Mouse (Mus musculus) mouse embryonic stem cell (cell line): ENCODE data around the gene Lgals7.

Source experiments
- in situ Hi-C, 2 experiments: fragments of 300-500 bp; cut with MboI; formaldehyde crosslinking; loops; 1 replicate in 1 of 2; 3 replicates in 1 of 2; pipeline ENCODE4 v1.14.3; 2019 to 2020; ENCODE audit warnings: low sequenced_read_pairs in 2 of 2, low pct_unique_long_range_greater_than_20kb in 1 of 2, mixed read lengths in 1 of 2; ENCODE audit not compliant: unreplicated experiment in 1 of 2

Lgals7 gene

GRCm38 (mm10) chr7:28826402-28826772, 37.3 kb upstream of the Lgals7 start:
- in situ Hi-C loops, result no loop called here

DNA sequence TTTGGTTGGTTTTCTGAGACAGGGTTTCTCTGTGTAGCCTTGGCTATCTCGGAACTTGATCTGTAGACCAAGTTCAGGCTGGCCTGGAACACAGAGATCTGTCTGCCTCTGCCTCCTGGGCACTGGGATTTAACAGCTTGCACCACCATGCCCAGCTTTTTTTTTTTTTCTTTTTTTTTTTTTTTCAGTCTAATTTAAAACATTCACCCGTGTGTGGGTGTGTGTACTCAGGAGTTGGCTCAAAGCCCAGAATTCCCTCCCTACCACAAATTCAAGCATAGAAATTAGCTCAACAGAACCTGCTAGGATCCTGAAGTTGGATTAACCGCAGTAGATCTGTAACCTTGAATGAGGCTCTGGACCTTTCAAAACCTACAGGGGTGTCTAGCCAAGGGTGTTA, 36.3 kb upstream of the Lgals7 start:
- in situ Hi-C loops, result no loop called here

DNA sequence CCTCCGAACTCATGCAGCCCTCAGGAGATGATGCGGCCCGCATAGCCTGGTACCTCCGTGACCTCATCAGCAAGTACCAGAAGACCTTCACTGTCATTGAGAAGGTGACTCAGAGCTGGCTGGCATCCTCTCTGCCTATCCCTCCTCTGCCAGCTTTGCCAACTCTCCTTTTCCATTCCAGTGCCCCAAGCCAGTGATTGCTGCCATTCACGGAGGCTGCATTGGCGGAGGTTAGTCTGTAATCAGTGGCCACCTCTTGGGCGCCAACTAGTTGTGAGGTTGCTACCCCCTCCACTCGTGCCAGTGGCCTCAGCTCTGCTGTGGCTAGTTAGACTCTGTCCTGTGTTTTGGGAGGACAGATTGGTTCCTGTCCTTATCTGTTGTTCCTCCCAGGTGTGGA, 33.8 kb upstream of the Lgals7 start:
- in situ Hi-C loops, result no loop called here

DNA sequence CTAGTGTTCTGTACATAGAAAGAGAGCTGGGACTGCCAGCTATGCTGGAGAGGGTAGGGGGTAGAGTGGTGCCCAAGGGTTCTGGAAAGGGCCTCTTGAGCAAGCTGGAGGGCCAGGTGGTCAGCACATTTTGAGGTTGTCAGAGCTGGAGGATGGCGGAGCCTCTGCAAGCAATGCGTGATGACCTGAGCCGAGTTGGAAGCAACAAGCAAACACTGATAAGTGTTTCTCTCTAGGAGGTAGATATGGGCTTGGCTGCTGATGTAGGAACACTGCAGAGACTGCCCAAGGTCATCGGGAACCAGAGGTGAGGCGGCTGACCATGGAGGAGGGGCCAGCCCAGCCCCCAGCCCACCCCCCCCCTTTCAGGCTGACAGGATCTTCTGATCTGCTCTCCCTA, 32.7 kb upstream of the Lgals7 start:
- in situ Hi-C loops, result no loop called here

GRCm38 (mm10) chr7:28831411-28832125, 32.1 kb upstream of the Lgals7 start:
- in situ Hi-C loops, result no loop called here

DNA sequence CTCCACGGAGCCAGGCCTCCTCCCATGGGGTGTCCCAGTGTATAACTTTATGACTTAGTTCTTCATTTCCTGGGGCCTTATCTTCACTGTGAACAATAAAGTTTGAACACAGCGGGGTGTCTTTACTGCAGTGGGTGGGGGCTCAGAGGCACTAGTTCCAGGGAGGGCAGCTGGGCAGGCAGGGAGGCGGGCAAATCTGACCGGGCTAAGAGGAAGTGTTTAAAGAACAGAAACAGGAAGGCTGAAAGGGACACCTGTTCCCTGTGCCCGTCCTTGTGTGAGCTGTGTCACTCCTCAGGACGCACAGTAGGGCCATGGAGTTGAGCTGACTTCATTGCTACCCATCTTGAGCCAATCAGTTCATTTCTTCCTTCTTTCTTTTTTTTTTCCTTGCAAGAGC, 31.5 kb upstream of the Lgals7 start:
- in situ Hi-C loops, result no loop called here

GRCm38 (mm10) chr7:28833723-28834347, 29.8 kb upstream of the Lgals7 start, which contains the start of gene Lgals4:
TSS of gene Lgals4 (plus strand) at chr7:28833854.
- in situ Hi-C loops, result no loop called here

- in situ Hi-C loops, result no loop called here
These were observed 26.7 kb upstream of the Lgals7 start for GRCm38 (mm10) chr7:28836936-28837335.

- in situ Hi-C loops, result no loop called here
These were observed 25.3 kb upstream of the Lgals7 start for GRCm38 (mm10) chr7:28838331-28838730.

GRCm38 (mm10) chr7:28847273-28847672, 16.4 kb upstream of the Lgals7 start:
- in situ Hi-C loops, result no loop called here

- in situ Hi-C loops, result no loop called here
These were observed 13.9 kb upstream of the Lgals7 start for GRCm38 (mm10) chr7:28849700-28850236.

DNA sequence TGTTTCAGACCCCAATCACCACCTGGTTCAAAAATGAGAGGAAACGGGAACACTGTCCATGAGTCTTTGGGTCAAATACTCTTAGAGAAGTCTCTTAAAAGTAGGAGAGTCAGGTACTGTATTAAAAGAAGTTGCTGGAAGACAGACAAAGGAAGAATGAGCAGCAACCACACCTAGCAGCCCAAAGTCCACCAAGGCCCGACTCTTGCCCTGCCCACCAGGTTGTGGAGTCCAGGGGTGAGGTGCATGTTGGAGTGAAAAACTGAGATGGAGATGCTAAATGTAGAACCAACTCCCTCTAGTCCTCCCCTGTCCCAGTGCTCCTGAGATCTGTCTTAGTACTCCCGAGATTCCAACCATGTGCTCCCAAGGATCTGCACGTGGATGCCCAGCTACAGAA, 13.0 kb upstream of the Lgals7 start:
- in situ Hi-C loops, result no loop called here

GRCm38 (mm10) chr7:28859953-28860352, 3.7 kb upstream of the Lgals7 start:
- in situ Hi-C loops, result no loop called here

DNA sequence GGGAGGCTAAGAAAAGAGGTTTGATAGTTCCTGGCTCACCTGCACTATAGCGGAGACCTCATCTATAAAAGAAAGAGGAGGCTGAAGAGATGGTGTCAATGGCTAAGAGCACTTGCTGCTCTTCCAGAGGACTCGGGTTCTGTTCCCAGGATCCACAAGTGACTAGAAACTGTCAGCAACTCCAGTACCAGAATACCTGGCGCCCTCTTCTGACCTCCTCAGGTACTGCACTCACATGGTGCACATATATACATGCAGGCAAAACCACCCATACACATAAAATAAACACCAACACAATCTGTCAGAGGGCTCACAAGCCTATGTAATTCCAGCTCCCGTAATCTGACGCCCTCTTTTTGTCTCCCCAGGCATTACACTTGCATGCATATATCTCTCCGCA, 2.8 kb upstream of the Lgals7 start:
- in situ Hi-C loops, result no loop called here

DNA sequence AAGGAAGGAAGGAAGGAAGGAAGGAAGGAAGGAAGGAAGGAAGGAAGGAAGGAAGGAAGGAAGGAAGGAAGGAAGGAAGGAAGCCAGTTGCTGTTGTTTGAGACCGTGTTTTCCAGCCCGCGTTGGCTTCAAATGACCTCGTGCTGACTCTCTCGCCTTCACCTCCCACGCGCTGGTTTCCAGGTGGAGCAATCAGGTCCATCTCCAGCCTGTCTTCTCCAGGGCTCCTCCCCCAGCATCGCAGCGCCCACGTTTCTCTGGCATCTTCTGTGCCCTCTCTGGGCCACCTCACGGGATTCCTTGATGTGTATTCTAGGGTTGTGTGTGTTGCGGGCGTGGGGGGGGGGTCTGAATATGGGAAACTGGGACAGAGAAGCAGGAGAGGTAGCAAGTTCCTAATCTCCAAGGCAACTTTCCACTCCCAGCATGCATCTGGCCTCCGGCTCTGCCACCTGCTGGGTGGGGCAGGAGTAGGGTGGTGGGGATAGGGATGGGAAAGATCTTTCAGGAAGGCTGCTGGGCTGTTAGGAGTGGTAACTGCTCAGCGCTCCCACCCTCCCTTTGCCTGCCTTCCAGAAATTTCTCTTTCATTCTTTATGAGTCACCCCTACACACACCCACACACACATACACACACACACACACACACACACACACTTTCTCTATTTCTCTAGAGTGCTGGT, 695 bp upstream of the Lgals7 start:
- in situ Hi-C loops, result no loop called here

DNA sequence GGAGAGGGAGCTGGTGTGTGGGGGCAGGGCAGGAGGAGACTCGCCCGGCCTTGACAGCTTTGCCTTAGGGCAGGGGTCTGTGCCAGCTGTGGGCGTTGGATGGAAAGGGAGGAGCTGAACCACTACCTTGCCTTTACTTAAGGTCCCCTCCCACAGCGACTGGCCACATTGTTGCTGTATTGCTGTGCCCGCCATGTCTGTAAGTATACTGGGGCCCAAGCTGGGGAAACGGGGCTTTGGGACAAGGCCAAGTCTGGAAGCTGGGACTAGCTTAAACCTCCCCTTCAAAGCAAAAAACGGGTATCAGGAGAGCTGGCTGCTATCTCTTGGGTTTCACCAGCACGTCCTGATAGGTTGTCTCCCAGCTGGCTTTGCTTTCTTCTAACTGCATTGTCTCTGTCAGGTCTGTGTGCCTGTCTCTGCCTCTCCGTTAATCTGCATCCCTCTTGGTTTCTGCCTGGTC, 666 bp downstream of the Lgals7 start:
- in situ Hi-C loops, result no loop called here

DNA sequence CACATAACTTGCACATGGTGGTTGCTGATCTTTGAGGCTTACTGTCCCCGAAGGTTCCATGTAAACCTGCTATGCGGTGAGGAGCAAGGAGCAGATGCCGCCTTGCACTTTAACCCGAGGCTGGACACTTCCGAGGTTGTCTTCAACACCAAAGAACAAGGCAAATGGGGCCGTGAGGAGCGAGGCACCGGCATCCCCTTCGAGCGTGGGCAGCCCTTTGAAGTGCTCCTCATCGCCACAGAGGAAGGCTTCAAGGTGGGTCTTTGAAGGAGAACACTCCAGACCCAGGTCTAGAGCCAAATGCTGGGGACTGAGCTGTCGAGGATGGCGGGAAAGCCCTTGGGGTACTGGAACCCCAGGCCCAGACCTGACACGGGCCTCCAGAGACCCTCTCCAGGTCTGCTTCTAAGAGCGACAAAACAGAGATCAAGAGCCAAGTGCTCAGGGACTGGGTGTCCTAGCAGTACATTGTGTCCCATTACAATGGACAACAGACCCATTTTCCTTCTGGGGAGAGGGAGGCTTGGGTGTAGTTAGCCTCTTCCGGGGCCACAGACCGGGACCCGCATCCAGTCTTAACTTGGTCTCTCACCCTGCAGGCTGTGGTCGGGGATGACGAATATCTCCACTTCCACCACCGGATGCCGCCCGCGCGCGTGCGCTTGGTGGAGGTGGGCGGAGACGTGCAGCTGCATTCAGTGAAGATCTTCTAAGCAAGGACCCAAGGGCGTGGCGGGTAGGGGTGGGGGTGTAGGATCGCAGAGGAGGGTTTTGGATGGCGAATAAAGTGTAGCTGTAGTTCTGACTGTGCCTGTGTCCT, 2.0 kb downstream of the Lgals7 start:
- in situ Hi-C loops, result loop anchor here in 1 of 2 experiments (5.0 kb wide), 1 partner anchor 73 kb away; no protein-coding TSS in a partner anchor

DNA sequence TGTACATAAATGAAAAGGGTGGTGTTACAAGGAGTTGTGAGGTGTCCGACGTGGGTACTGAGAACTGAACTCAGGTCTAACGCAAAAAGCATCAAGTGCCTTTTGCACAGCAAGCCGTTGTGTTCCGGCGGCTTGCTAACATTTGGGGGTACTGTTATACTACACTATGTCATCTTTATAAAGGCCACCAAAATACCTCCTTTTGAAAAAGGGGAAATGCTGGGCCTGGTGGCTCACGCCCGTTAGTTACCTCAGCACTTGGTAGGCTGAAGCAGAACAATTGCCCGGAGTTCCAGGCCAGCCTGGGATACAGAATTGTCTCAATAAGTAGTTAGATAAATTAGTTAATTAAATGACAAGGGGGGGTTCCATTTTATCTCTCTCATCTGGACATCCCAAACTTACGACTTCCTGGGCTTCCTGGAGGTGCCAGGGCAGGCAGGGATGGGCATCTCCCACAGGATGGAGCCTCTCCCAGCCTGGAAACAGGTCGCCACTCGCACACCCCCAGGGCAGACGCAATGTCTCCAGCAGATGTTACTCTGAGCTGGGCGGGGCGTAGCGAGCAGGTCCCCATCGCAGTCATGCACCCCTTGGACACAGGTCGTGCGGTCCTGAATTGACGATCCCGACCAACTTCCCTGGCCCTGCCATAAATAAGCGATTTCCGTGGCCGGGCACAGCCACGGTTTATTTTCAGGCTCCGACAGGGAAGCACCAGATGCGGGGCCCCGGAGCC, 3.3 kb downstream of the Lgals7 start:
- in situ Hi-C loops, result loop anchor here in 1 of 2 experiments (5.0 kb wide), 1 partner anchor 75 kb away; no protein-coding TSS in a partner anchor
